Mouse (Mus musculus): ENCODE measurements around the gene Gna11. TPM values are rescaled to one million over a fixed set of nuclear protein-coding genes. Genes with fewer than 3 reads are reported as not detected.

Gene Gna11
- total and polyA plus RNA-seq, 3 experiments: 46.6 to 68.0 (median 53.5) TPM

- 82% methylated on average over 38 of the region's 38 CpGs for WGBS
- Histone ChIP-seq H3K27ac (peak overlapping the region; percentile 79), H3K79me2 (replicated peaks; ENCODE audit: control insufficient read depth, insufficient read depth, low read length) (peaks cover 4% of the 10 kb centered on the region), H3K36me3 (ENCODE audit: control insufficient read depth, insufficient read depth, low read length) (no peaks in the 10 kb centered on the region), H3K4me1 (ENCODE audit: control insufficient read depth, insufficient read depth, low read length) (peaks cover 4% of the 10 kb centered on the region), H3K4me3 (peak overlapping the region; percentile 24), H3K9ac (ENCODE audit: low read depth, low read length) (peak overlapping the region; percentile 70), H3K27me3 (ENCODE audit: control insufficient read depth, insufficient read depth, low read length) (no peaks in the 10 kb centered on the region)
- DNase-seq: peak in 1 of 2 experiments; percentile 21
- TF ChIP-seq POLR2A (IDR thresholded peaks at IDR 0.05; ENCODE audit: insufficient read depth, low read depth, low read length) (no peak), EP300 (IDR thresholded peaks at IDR 0.05; ENCODE audit: insufficient read depth, low read depth, low read length) (no peak), CTCF (IDR thresholded peaks at IDR 0.05) (no peak)
- intact Hi-C loops (cut with DNase I): loop anchor here (10.0 kb wide), 1 partner anchor 594 kb away; the partner anchor contains the start of gene Timm13
Observed at GRCm38 (mm10) chr10:81498316-81499249, 46.4 kb downstream of the Gna11 start.

DNA sequence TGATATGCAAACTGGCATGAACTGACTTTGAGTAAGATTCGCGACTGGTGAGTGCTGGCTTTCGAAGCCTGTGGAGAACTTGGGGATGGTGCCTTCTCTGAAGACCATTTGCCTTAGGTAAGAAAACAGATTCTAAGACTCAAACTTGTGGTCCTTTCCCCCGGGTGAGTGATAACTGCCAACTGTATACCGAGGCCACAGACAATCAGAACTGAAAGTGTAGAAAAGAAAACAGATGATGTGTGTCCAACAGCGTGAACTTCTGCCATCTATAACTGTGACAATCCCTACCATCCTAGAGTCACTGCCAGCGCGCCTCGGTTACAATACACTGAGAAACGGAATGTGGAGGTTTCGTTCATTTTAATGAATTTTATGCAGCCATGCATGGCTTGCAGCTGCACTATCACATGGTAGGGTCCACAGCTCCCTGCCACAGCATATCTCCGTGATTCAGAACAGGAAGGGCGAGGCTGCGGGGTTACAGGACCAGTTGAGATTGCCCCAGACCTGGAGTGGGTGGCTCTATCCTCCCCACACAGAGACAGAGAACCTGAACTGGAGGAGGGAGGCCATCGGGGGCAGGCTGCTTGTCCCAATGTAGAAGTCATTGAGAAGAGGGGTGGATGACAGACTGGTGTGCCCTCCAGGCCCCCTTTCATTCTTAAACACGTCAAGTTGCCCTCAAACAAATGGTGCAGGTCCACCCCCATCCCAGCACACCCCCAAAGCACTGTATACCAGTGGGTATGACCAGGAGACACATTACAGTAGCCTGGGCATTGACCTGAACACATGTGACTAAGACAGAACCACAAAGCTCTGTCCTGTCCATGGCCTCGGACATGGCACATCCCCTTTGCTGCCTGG is 47.4 kb downstream of the Gna11 start:
- H3K27ac ChIP-seq: no peak overlapping the region; the same call in 1 of the 2 replicates
- peaks cover 2% of the 10 kb centered on the region for H3K4me1 ChIP-seq (ENCODE audit: control insufficient read depth, insufficient read depth, low read length)
- H3K4me3 ChIP-seq: no peak overlapping the region
- H3K79me2 ChIP-seq (replicated peaks; ENCODE audit: control insufficient read depth, insufficient read depth, low read length): peaks cover 4% of the 10 kb centered on the region
- TF ChIP-seq POLR2A (IDR thresholded peaks at IDR 0.05; ENCODE audit: insufficient read depth, low read depth, low read length) (no peak), CTCF (IDR thresholded peaks at IDR 0.05) (no peak), EP300 (IDR thresholded peaks at IDR 0.05; ENCODE audit: insufficient read depth, low read depth, low read length) (no peak)
- no peaks in the 10 kb centered on the region for H3K27me3 ChIP-seq (ENCODE audit: control insufficient read depth, insufficient read depth, low read length)
- 73% methylated on average over 17 of the region's 17 CpGs for WGBS
- DNase-seq: peak in 1 of 2 experiments; percentile 23
- no peak overlapping the region for H3K9ac ChIP-seq (ENCODE audit: low read depth, low read length)
- no peaks in the 10 kb centered on the region for H3K36me3 ChIP-seq (ENCODE audit: control insufficient read depth, insufficient read depth, low read length)
- intact Hi-C loops (cut with DNase I): loop anchor here (10.0 kb wide), 1 partner anchor 593 kb away; the partner anchor contains the start of gene Timm13

GRCm38 (mm10) chr10:81496969-81497368 is 48.0 kb downstream of the Gna11 start:
- Histone ChIP-seq H3K27me3 (ENCODE audit: control insufficient read depth, insufficient read depth, low read length) (no peaks in the 10 kb centered on the region), H3K4me3 (peak overlapping the region; percentile 87; the same call in 1 of the 2 replicates), H3K27ac (peak overlapping the region; percentile 96), H3K9ac (ENCODE audit: low read depth, low read length) (no peak overlapping the region), H3K4me1 (ENCODE audit: control insufficient read depth, insufficient read depth, low read length) (peaks cover 2% of the 10 kb centered on the region), H3K79me2 (replicated peaks; ENCODE audit: control insufficient read depth, insufficient read depth, low read length) (peaks cover 4% of the 10 kb centered on the region), H3K36me3 (ENCODE audit: control insufficient read depth, insufficient read depth, low read length) (no peaks in the 10 kb centered on the region)
- intact Hi-C loops (cut with DNase I): loop anchor here (10.0 kb wide), 1 partner anchor 592 kb away; the partner anchor contains the start of gene Timm13
- no peak for DNase-seq
- 25% methylated on average over 4 of the region's 4 CpGs for WGBS
- no peak for TF ChIP-seq CTCF (IDR thresholded peaks at IDR 0.05)
- no peak for TF ChIP-seq EP300 (IDR thresholded peaks at IDR 0.05; ENCODE audit: insufficient read depth, low read depth, low read length)
- no peak for TF ChIP-seq POLR2A (IDR thresholded peaks at IDR 0.05; ENCODE audit: insufficient read depth, low read depth, low read length)

DNA sequence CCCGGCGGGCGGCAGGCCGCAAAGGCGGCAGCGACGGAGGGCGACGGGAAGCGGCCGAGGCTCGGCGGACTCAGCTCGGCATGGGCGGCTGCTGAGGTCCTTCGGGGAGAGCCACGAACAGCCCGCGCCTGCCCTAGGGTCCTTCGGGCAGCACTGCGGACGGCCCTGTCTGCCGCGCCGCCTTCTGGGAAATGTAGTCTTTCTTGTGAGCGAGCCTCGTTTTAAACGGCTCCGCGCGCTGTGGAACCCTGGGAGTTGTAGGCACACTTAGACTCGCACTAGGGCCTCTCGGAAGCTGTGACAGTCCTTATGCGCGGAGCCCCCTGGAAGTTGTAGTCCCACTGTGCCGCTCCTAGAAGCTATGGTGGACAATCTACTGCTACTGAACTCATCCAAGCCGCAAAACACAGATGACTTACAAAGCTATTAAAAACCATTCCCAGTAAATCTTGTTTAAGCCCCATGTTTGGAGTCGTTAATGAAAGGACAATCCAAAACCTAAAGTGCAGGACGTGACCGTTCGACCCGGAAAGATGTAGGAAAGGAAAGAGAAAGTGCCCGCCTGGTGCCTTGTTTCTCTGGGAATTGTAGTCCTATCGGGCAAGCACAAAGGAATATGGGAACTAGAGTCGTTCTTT is 48.6 kb downstream of the Gna11 start, which contains the start of gene Ncln:
Gene Ncln (minus strand): TSS at position 129 of the 638 bp plus-strand sequence.
- under 1% methylated on average over 45 of the region's 45 CpGs for WGBS

GRCm38 (mm10) chr10:81495616-81496263 is 49.2 kb downstream of the Gna11 start:
- Histone ChIP-seq H3K27ac (peak overlapping the region; percentile 71), H3K9ac (ENCODE audit: low read depth, low read length) (peak overlapping the region; percentile 94), H3K36me3 (ENCODE audit: control insufficient read depth, insufficient read depth, low read length) (no peaks in the 10 kb centered on the region), H3K27me3 (ENCODE audit: control insufficient read depth, insufficient read depth, low read length) (no peaks in the 10 kb centered on the region), H3K4me3 (peak overlapping the region; percentile 87), H3K4me1 (ENCODE audit: control insufficient read depth, insufficient read depth, low read length) (peaks cover 2% of the 10 kb centered on the region), H3K79me2 (replicated peaks; ENCODE audit: control insufficient read depth, insufficient read depth, low read length) (peaks cover 4% of the 10 kb centered on the region)
- TF ChIP-seq POLR2A (IDR thresholded peaks at IDR 0.05; ENCODE audit: insufficient read depth, low read depth, low read length) (no peak), CTCF (IDR thresholded peaks at IDR 0.05) (no peak), EP300 (IDR thresholded peaks at IDR 0.05; ENCODE audit: insufficient read depth, low read depth, low read length) (0 out of 2 replicates have a peak, but pooled peaks have one; percentile 1)
- DNase-seq: no peak
- intact Hi-C loops (cut with DNase I): loop anchor here (10.0 kb wide), 1 partner anchor 591 kb away; the partner anchor contains the start of gene Timm13
- 1% methylated on average over 41 of the region's 41 CpGs for WGBS

More for the DNA sequence above, 48.6 kb downstream of the Gna11 start, which contains the start of gene Ncln:
- H3K9ac ChIP-seq (ENCODE audit: low read depth, low read length): peak within 1 kb of the TSS; percentile 94
- H3K27me3 ChIP-seq (ENCODE audit: control insufficient read depth, insufficient read depth, low read length): no peaks in the 10 kb centered on the region
- no peaks in the 10 kb centered on the region for H3K36me3 ChIP-seq (ENCODE audit: control insufficient read depth, insufficient read depth, low read length)
- DNase-seq: peak; percentile 97 to 99
- H3K4me1 ChIP-seq (ENCODE audit: control insufficient read depth, insufficient read depth, low read length): peaks cover 2% of the 10 kb centered on the region
- H3K27ac ChIP-seq: peak within 1 kb of the TSS; percentile 96
- intact Hi-C loops (cut with DNase I): loop anchor here (10.0 kb wide), 1 partner anchor 592 kb away; the partner anchor contains the start of gene Timm13
- H3K4me3 ChIP-seq: peak within 1 kb of the TSS; percentile 87
- TF ChIP-seq POLR2A (IDR thresholded peaks at IDR 0.05; ENCODE audit: insufficient read depth, low read depth, low read length): peak; percentile 80
- TF ChIP-seq CTCF (IDR thresholded peaks at IDR 0.05): no peak
- H3K79me2 ChIP-seq (replicated peaks; ENCODE audit: control insufficient read depth, insufficient read depth, low read length): peaks cover 4% of the 10 kb centered on the region

All from heart, adult 2 months (tissue).